Mouse (Mus musculus) ovary, adult 18-20 months (tissue): Measurements from ENCODE around the gene Birc3.
"Not testable (repeated sequence)": the region's sequence is repeated elsewhere in the genome, so short reads cannot be mapped to it uniquely, and the experiment has no call there.

Experiments
- DNase-seq: peaks from one replicate; pipeline ENCODE4 v3.0.0; 2022; ENCODE audit warnings: low spot score, mixed read lengths

Gene Birc3

DNA sequence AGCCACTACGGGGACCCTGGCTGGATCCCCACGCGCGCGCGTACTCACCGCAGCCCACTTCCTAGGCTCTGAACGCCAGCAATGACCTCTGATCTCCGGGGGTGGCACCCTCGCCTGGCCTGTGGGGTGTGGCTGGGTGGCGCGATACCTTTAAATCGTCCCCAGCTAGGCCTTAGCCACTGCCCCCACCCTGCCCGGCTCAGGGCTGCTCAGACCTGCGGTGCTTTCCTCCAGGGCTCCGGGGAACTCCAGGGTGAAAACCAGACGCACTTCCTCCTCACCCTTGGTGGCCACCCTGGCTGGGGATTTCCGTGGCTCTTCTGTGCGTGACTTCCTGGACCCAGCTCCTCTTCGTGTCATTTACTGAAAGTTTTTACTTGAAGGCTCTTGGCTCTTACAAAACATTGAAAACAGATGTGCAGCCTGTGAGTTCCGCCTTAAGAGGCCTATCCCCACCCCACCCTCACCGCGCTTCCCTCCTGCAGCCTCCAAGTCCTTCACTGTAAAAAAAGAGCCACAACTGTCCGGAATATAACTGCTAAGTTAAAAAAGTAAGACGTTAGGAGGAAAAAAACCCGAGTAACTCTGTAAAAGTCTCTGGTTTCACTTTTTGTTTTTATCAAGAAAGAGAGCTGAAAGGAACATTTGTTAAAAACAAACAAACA is at the start of gene Birc3:
Birc3 (minus strand) TSS at position 412 of the 665 bp plus-strand sequence.
- DNase-seq, result peak; percentile 53

DNA sequence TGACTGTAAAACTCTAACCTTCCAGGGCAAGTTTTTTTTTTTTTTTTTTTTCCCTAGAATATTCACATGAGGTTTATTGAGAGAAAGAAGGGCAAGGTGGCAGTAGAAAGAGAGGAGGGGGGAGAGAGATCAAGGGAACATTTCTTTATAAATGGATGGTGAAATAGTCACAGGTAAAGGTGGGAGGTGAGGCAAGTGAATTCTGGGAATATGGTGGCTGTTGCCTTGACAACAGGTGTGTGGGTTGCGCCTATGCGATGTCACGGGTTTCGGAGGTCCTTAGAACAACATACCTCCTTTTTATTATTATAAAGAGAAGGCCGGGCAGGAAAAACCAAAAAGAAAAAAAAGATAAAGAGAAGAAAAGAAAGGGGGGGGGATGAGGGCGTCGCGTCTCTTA is 41.9 kb upstream of the Birc3 start:
- no peak for DNase-seq

DNA sequence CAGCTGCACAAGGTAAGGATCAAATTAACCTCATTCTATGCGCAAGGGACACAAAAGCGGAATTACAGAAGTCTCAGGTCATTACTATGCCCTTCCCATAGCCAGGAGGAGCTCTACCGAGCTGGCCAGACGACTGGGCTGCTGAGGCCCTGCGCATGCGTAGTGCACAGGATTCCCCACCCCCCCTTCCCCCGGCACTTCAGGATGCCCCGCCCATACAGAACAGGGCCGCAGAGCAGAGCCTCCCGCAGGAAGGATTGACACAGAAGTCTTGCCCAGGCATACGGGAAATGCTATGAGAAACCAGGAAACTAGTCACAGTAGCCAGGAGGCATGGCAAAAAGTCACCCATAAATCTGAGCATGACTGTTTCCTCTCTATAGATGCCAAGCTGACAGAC is 41.5 kb upstream of the Birc3 start:
- peak; percentile 36 for DNase-seq

DNA sequence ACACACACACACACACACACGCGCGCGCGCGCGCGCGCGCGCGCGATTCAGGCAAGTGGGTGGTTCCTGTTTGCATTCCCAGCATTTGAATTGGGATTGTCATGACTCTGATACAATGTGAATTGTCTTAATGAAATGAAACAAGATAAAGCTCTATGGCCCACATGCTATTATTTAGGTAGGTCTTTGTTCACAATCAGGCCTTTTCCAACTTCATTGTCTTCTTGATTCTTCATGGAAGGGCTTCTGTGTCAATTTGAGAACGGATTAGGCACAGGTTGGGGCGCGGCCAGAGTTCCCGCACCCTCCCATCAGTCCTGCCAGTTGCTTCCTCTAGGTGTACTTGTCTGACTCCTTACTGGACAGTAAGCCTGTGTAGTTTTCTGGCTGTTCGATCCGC is 41.0 kb upstream of the Birc3 start:
- DNase-seq, result no peak

DNA sequence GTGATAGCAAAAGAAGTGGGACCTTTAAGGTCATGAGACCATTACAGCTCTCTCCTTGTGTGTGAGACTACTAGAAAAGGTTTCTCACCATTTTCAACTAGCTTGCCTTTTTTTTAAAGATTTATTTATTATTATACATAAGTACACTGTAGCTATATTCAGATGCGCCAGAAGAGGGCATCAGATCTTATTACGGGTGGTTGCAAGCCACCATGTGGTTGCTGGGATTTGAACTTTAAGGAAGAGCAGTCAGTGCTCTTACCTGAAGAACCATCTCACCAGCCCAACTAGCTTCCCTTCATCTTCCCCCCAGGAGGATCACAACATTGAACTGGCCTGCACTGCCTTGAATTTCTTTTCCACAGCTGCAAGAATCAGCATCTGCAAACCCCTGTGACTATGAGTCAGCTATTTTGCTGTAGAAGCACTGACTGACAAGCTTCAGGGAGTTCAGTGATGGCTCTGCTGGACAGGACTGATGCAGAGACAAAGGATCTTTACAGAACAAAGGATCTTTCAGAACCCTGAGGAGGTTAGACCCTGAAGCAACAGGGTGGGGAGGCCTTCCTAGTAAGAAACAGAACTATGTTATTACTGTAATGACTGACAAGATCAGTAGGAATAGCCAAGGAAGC is 34.5 kb upstream of the Birc3 start:
- no peak for DNase-seq

DNA sequence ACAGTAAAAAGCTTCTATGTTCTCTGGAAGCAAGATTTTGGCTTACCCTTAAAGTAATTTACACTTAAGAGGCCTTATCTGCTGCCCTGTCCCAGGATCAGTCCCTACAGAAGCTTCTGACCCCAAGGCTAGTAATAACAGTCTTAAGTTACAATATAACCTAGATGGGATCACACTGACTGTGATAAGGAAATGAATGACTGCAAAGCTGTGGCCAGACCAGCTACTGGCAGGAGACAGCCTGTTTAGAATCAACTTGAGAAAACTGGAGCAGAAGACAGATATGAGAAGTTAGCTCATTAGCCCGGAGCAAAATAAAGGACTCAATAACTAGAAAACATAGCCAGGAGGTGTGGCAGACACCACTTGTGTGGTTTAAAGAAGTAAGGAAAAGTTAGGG is 33.6 kb upstream of the Birc3 start:
- no peak for DNase-seq

DNA sequence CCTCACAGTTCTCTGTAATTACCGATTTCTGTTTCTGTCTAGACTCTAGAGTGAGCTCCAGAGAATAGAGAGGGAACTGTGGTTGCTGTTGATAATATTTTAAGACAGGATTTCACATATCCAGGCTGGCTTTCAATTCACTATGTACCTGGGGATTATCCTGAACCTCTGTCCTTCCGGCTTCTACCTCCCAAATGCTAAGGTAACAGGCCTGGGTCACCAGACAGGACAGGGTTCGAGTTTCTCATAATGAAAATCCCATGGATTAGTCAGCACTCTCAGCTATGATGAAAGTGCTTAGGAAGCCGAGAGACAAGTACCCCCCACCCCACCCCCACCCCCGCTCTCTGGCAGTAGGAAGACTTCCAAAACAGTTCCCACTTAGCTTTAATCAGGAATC is 30.8 kb upstream of the Birc3 start:
- no peak for DNase-seq

DNA sequence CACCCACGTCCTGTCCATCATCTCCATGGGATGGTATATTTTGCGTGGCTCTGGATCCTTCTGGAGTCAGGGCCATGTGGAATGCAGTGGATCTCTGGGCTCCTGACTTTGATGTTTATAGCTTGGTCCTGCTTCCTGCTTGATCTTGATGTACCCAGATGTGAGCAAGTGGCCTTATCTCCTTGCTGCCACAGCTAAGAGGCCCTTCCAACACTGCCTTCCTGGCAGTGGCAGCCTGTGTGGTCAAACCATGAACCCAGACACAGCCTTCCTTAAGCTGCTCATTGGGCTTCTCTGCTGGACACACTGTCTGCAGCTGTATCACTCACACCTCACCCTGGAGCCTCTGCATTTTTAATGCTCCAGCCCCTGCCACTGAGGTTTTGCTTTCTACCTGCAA is 30.3 kb upstream of the Birc3 start:
- DNase-seq, result no peak

DNA sequence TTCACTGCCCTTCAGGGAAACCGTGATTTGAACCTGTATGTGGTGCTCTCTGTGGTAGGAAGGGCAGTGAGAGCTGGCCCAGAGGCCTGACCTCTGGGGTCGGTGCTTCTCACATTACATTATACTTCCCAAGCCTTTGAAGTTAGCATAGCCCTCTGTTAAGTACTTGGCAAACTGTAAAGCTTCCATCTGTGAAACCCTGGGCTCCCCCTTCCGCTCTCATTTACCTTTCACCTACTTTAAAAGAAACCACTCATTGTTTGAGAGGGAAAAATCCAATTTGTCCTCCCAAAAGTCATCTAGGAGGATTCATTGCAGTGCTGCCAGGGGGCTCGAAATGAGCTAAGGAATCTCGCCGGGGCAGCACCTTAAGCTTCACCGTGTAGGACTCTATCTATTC is 29.3 kb upstream of the Birc3 start:
- no peak for DNase-seq

DNA sequence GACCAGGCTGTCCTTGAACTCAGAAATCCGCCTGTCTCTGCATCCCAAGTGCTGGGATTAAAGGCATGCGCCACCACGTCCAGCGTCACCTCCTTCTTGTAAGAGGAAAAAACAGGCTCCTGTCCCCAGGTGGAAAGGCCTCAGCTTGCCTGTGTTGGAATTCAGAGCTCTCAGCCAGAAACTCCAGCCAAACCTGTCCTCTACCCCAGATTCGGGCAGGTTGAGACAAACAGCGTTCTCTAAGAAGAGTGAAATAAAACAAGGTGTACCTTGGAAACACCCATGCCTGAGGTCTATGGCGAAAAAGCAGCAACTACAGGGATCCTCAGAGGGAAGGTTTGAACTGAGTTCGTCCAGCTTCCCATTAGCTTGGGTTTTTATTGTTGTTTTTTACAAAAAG is 28.0 kb upstream of the Birc3 start:
- no peak for DNase-seq

DNA sequence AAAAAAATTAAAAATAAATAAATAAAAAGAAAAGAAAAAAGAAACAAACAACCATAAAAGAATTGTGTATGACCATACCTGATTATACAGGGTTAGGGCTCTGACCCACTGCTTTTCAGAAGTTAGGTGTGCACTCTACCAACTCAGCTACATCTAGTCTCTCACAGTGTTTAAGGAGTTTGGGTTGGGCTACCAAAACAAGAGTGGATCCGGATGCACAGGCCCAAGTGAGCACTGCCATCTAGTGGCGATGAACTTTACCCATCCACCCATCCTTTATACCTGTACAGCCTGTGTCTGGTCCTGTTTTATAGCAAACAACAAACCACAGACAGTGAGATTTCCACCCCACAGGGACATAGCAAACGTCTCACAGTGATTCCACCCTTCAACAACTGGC is 24.5 kb upstream of the Birc3 start:
- DNase-seq, result peak; percentile 18

DNA sequence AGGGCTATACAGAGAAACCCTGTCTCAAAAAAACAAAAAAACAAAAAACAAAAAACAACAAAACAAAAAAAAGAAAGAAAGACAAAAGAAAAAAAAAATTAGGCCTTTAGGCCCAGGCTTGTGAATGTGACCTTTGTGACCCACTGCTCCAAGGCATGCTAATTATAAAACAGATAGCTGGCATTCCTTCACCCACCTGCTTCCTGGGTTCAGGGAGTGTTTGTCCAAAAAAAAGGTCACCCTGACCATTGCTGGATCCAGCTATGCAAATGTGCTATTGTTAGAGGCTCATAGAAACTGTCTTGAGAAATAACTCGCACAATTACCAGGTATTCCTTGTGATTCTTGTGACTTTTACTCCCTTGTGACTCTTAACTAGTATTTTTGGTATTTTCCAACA is 18.8 kb upstream of the Birc3 start:
- not testable (repeated sequence) for DNase-seq

DNA sequence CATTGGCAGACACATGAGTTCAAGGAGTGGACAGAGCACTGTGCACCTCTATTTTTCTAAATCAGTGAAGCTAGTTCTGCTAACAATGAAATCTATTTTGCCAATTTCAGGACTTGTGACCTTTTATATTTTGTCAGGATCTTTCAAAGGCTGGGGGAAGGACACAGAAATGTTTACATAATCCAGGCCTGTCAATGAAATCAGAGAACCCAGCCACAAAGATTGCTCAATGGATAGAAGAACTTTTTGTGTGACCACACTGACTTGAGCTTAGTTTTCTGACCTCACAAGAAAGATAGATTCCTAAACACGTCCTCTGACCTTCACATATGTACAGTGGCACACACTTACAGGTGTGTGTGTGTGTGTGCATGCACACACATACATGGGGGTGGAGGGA is 18.2 kb upstream of the Birc3 start:
- DNase-seq, result no peak

DNA sequence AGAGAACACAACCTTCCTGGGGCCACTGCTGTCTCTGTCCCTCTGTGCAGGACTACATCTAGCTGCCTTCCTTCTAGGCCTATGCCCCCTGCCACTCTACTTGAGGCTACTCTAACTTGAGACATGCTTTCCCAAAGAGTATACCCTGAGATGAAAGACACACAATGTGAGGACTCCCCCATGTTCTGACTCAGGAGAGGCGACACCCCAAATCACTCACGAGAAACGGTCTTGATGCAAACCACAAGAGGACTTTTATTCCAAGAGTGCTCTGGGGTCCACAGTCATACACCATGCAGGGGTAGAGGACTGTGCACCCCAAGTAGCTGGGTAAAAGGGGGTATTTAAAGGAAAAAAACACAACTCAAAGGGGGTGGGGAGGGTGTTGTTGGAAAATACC is 11.4 kb upstream of the Birc3 start:
- DNase-seq, result no peak

DNA sequence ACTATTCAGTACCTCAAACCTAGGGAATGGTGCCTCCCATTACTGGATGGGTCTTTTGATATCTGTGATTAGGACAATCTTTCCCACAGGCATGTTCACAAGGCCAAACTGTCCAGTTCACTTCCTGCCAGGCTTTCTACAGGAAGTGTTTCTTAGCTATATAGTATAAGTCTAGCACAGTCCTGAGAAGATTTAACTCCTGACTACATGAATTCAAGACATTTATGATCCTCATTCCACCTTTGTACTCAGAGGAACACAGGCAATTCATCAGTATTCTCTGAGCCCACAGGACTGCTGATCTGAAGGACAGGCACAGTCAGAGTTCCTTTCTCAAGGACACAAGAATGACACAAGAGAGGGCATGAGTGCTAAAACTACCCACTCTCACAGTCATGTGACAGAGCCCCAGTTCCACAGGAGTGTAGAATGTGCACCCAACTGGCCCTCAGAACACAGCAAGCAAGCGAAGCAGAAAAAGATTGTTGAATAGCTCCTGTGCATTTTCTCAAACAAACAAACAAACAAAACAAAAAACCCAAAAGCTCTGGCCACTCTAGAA is 9.4 kb upstream of the Birc3 start:
- no peak for DNase-seq

DNA sequence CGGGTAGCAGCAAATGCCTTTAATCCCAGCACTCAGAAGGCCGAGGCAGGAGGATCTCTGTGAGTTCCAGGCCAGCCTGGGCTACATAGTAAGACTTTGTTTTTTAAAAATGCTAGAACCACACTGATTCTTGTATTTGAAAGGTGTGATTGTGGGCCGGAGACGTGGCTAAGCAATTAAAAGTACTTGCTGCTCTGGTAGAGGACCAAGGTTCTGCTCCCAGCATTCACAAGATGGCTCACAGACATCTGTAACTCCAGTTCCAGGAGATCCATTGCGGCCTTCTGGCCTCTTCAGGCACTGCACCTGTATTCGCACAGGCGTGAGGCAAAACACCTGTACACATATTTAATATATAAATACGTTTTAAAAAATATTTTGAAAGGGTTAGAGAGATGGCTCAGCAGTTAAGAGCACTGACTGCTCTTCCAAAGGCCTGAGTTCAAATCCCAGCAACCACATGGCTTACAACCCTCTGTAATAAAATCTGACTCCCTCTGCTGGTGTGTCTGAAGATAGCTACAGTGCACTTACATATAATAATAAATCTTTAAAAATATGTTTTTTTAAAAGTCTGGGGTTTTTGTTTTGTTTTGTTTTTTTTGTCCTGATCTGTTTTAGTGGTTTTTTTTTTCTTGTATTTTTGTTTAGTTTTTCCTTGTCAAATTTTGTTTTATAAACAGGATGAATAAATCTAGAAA is 675 bp upstream of the Birc3 start:
- DNase-seq, result no peak

DNA sequence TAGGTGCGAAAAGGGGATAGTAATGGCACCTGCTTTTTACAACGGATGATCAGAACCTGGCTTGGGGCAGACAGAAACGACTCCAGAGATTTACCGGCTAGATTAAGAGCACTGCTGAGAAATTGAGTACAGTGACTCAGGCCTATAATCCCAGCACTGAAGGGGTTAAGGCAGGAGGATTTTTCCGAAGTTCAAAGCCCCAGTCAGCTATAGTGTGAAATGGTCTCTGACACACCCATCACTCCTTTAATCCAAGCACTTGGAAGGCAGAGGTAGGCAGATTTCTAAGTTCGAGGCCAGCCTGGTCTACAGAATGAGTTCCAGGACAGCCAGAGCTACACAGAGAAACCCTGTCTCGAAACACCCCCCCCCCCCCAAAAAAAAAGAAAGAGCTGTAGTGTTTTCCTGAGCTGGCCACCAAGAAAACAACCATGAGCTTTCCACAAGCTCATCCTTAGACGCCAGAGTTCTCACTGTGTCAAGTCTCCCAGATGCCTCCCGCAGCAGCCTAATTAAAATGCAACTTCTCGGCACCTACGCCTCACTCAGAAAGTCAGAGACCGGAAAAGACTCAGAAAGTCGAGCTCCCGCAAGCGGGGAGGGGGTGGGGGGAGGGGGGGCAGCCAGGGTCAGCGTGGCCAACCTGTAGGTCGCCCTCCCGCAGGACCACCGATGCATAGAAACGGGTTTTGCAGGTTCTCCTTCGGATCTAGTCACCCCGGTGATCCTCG is 777 bp downstream of the Birc3 start:
- DNase-seq, result no peak

DNA sequence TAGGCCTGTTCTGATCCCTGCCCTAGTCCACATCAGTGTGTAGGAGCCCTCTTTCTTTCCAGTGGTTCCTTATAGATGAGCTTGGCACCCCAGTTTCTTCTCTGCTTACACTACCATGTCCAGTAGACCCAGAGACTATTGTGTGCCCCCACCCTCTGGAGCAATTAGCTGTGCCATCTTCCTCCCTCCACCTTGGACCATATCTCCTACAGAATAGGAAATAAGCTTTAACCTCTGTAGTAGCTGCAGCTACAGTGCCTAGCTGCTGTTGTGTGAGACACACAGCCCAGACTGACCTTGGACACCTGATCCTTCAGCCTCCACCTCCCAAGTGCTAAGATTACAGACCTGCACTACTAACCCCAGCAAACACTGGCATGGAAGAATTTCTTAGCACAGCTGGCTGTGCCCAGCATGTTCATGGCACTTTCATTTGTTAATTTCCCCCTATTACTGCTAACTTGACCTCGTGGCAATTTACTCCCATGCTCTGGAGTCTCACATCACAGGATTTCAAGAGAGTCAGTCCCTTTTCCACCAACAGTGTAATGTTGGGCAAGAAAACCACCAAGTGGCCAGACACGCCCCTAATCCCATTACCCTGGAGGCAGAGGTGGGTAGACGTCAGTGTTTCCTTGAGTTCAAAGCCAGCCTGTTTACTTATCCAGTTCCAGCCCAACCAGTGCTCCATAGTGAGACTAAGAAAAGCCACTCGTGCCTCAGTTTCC is 1.5 kb downstream of the Birc3 start:
- DNase-seq, result no peak

DNA sequence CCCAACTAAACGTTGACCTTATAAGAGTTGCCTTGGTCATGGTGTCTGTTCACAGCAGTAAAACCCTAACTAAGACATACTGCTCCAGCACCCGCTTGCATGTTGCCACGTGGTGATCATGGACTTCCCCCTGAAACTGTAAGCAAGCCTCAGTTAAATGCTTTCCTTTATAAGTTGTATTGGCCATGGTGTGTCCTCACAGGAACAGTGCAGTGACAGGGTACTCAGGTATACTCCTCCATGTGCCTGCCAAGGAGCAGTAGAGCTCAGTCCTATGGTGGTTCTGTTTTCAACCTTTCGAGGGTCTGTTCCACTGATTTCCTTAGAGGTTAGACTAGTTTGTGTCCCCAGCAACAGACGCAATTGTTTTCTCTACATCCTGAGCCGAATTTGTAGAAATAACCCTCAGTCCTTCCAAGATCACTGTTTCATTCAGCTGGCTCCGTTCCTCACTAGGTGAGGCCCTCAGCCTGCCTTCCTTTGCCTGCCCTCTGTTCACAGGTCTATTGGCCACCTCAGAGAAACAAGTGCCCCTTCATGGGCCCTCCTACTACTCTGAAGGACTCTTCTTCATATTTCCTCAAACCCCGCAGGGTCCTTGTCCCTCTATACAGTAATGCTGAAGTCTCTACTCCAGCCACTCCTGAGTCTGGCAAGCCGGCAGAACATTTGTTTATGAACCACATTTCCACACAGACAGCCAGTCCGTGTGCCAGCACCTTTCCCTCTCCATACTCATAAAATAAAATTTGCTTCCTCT is 2.2 kb downstream of the Birc3 start:
- no peak for DNase-seq

DNA sequence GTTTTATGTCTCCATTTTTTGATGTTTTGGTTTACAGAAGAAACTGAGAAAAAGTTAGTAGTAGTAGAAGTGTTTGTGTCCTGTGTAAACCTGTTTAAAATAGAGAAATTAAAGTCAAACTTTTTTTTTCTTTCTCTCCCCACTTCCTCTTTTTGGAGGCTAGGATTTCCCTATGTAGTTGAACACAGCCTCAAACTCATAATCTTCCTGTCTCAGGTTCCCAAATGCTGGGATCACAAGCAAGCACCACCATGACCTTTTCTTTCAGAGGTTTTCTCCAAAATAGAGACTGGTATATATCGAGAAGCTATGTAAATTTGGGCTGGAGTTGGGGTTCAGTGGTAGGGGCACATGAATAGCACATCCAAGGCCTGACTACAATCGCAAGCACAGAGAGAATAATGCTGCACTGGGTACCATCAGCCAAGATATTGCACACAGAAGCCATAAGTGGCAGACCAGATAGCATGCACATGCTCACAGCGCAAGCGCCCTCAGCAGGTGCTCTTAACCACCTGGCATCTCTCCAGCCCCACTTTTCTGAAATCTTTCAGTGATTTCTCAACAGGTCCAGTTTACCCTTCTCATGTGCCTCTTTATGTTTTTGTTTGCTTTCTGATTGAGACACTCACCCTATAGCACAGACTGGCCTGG is 4.0 kb downstream of the Birc3 start:
- DNase-seq, result no peak

DNA sequence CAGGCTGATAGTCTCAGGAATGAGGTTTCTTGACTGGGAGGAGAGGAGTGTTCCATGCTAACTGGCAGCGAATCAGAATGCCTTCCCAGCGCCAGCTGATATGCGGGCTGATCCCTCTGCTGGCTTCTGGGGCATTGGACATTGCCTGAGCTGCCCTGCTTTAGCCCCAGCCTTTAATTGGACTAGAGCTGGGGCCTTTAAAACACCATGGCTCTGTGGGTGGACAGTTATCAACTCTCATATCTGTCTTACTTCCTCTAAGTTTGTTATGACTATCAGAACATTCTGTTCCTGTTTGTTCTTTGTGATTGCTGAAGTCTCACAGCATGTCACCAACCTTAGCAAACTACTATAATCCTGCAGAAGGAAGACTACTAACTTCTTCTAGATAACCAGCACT is 5.0 kb downstream of the Birc3 start:
- DNase-seq, result no peak
